Mouse (Mus musculus): ENCODE results near the gene Atp7a.
A peak's percentile ranks its signal among the peaks of the same experiment; 100 is the strongest.
"Not testable (repeated sequence)": the region's sequence is repeated elsewhere in the genome, so short reads cannot be mapped to it uniquely, and the experiment has no call there.

The Atp7a gene

DNA sequence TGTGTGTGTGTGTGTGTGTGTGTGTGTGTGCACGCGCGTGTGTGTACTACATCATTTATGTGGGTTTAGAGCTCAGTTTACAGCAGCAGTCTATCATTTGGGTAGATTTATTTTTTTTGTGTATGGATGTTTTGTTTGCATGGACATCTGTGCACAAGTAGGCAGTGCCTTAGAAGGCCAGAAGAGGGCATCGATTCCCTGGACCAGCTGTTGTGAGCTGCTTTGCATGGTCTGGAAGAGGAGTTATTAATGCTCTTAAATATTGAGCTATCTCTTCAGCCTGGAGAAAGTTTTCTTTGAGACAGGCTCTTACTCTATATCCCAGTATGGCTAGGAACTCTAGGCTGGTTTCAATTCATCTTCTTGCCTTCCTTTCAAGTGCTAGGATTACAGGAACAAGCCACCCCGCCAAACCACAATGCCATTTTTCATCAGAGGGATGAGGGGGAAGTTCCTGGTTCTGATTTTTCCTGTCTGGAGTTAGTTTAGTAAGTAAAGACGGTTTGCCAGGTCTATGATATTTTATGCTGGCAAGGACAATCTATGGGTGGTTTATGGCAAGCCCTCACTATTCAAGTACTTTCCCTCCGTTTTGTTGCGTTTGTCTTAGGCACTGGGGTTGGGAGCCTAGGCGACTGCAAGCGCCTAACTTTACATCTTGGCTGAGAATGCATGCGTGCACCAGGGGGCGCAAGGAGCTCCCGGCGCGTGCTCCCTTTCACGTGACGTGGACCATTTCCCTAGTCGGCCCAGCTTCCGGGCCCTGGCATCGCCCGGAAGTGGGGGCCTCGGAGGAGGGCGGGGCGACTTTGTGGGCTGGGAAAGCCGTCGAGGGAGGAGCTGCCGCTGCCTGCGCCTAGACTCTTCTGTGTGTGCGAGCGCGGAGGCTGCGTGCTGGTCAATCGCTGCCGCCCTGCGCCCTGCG, at the start of gene Atp7a:
Atp7a (plus strand) TSS at position 859 of the 925 bp plus-strand sequence.
- DNase-seq (ENCODE audit: low read depth, low spot score): peak; percentile 95

- DNase-seq (ENCODE audit: low read depth, low spot score): peak; percentile 8
Measured at GRCm38 (mm10) chrX:106001605-106002004, 25.5 kb upstream of the Atp7a start.

DNA sequence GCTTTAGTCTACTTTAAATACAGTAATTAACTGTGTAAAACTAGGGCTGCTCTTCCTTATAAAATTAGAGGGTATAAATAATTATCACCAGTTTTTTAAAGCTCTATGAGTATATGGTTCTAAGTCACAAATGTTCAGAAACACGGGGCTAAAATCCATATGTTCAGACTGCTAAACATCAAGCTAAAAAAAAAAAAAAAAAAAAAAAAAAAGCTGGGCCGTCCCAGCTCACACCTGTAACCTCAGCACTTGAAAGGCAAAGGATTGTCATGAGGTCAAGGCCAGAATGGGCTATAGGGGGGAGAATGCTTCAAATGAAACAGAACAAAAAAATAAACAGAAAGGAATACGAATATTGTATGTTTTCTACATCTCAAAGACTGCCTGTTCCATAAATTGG, 16.3 kb upstream of the Atp7a start:
- DNase-seq (ENCODE audit: low read depth, low spot score): no peak

DNA sequence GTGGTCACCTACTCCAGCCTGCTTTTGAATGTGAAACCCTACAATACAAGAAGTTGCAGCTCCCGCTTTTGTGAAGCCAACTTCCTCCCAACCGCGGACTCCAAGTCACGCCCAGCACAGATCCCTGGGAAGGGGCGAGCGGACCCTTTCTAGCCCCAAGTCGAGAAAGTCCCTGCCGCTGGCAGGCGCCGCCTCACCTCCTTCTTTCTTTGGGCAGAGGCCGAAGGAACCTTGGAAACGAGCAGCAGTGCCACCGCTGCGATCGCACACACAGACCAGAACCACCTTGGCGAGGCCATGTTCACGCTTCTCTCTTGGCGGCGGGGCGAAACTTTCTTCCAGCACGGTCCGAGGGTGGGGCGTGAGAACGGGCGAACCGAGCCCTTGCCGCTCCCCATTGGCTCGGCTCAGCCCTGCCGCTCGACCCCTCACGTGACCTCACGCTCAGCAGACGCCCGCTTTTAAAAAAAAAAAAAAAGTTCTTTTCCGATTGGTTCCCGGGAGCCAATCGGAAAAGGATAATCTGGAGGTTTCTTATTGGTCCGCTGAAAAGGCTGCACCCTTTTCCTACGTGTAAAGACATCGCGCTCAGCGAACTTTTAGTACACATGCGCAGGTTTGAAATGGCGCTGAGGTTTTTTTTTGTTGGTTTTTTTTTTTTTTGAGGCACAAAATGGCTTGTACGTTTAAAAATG, 15.5 kb upstream of the Atp7a start, which contains the start of gene Magt1:
Magt1 (minus strand) TSS at position 442 of the 695 bp plus-strand sequence.
- DNase-seq (ENCODE audit: low read depth, low spot score): peak; percentile 96

- DNase-seq (ENCODE audit: low read depth, low spot score): no peak
Measured at GRCm38 (mm10) chrX:106012559-106012958, 14.5 kb upstream of the Atp7a start.

GRCm38 (mm10) chrX:106013217-106013616, 13.9 kb upstream of the Atp7a start:
- DNase-seq (ENCODE audit: low read depth, low spot score): peak; percentile 59

DNA sequence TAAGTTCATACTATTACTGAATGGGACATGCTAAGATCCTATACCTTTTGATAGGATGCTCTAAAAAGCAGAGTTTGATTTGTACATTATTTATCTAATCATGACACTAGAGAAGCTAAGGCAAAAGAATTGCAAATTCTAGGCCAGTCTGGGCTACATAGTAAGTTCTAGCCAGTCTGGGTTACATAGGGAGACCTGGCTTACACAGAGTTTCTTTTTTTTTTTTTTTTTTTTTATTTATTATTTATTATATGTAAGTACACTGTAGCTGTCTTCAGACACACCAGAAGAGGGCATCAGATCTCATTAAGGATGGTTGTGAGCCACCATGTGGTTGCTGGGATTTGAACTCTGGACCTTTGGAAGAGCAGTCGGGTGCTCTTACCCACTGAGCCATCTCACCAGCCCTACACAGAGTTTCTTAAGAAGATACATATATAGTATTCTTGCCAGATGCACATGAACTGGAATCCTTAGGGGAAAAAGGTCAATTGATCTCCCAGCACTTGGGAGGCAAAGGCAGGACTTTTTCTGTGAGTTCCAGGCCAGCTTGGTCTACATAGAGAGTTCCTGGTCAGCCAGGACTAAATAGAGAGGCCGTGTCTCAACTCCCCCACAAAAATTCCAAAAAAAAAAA, 12.2 kb upstream of the Atp7a start:
- not testable (repeated sequence) for DNase-seq (ENCODE audit: low read depth, low spot score)

DNA sequence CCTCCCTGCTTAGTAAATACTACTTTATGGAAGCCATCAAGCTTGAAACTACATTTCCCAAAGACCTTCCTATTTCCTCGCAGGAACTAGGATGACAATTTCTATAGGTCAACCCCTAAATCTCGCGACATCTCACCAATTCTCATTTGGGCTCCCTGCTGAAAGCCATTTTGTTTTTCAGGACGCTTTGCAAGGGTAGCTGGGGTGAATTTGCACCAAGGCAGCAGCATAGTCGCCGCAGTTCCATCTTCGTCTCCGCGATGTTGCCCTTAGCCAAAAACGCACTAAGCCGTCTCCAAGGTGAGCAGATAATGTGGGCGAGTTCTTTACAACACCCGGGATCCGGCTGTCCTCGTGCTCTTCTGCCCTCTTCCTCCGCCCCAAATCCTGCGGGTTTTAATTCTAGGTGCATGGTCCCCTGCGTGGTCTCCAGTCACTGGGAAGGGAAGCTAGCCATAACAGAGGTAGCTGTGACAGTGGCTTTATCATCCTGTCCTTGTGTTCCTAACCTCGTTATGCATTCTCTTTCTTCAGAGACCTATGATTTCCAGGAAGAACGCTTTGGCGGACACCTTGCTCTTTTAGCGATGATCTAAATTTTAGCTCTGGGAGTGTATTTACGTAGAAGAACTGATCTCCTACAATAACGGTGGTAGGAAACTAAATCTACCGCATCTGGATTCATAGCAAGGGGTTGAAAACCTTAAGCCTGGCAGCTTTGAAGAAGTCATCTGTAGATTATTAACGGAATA, 11.3 kb upstream of the Atp7a start, which contains the start of gene Cox7b:
Cox7b (plus strand) TSS at position 130 of the 752 bp plus-strand sequence.
- peak; percentile 96 for DNase-seq (ENCODE audit: low read depth, low spot score)

DNA sequence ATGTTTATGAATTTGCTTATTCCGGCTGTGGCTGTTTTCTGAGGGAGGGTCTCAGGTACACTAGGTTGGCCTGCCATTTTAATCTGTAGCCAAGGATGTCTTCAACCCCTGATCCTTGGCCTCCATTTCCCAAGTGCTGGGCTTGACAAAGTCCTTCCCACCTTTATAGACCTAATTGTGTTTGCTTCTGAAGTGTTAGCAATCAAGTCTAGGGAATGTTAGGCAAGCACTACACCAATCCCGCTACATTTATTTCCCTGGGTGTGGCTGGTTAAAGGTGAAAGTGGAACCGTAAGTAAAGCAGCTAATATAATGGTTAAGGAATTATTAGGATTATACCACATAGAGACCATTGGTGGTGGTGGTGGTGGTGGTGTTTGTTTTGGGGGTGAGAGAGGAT, 10.0 kb upstream of the Atp7a start:
- DNase-seq (ENCODE audit: low read depth, low spot score): no peak

DNA sequence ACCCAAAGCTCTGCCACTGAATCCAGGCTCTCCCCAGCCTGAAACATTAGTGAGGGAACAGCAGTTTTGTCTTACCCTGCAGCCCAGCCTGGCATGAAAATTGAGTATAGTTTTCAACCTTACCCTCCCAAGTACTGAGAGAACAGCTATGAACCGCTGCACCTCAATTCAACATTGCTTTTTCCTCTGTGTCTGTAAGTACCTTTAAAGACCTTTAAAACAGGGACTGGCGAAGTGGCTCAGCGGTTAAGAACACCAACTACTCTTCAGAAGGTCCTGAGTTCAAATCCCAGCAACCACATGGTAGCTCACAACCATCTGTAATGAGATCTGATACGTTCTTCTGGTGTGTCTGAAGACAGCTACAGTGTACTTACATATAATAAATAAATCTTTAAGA, 9.6 kb upstream of the Atp7a start:
- no peak for DNase-seq (ENCODE audit: low read depth, low spot score)

- no peak for DNase-seq (ENCODE audit: low read depth, low spot score)
Measured at GRCm38 (mm10) chrX:106027343-106027674, 233 bp downstream of the Atp7a start.

GRCm38 (mm10) chrX:106030176-106030575, 3.1 kb downstream of the Atp7a start:
- DNase-seq (ENCODE audit: low read depth, low spot score): no peak

DNA sequence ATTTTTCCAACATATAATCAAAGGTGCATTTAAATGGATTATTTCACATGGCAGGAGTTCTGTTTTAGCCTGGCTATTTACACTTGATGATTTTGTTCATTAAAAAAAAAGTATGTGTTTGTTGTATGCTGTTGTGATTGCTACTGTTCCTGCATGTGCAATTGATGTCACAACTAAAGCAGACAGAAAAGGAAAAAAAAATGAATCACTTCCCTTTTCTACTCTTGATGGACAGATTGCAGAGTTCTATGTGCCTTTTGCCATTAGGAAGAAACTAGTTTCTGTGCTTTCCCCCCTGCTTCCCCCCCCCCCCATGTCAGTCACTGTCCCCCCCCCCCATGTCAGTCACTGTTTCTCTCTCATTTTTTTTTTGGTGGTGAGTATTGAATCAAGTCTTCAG, 4.0 kb downstream of the Atp7a start:
- no peak for DNase-seq (ENCODE audit: low read depth, low spot score)

DNA sequence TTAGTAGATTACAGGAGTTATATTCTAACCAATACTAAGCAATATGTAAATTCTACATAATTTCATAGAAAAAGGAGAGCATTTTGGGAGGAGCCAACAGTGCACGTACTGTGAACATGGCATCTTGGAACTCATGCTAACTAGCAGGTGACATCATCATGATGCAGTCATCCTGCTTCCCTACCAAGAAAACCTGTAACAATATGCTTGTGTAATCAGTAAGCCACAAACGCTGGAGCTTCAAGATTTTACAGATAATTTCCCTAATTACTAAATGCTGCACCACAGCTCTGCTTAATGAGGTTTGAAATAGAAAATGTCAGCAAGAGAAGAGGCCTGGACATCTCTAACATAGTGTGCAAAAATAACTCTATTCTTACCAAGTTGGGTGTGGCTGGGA, 8.7 kb downstream of the Atp7a start:
- no peak for DNase-seq (ENCODE audit: low read depth, low spot score)

DNA sequence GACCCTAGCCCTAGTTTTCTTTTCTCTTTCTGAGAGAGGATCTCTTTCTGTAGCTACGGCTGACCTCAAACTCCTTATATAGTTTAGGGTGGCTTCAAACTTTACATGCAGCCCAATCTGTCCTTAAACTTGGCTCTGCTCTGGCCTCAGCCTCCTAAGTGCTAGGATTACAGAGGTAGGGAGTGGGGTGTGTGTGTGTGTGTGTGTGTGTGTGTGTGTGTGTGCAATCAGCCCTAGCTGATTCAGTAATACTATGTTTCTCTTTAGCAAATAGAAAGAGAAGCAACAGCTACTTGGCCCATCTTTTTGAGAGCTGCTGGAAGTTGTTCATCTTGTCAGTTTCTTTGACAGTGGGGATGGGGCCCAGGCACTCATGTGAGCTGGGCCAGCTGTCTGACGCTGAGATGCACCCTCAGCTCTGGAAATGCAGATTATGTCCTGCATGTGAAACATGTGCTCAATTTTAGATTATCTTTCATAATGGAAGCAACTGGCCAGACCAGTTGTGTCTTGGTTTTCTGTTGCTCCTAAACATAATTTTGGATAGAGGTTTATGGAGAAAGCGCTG, 10.2 kb downstream of the Atp7a start:
- DNase-seq (ENCODE audit: low read depth, low spot score): no peak

GRCm38 (mm10) chrX:106043863-106044617, 17.0 kb downstream of the Atp7a start:
- DNase-seq (ENCODE audit: low read depth, low spot score): peak; percentile 66

DNA sequence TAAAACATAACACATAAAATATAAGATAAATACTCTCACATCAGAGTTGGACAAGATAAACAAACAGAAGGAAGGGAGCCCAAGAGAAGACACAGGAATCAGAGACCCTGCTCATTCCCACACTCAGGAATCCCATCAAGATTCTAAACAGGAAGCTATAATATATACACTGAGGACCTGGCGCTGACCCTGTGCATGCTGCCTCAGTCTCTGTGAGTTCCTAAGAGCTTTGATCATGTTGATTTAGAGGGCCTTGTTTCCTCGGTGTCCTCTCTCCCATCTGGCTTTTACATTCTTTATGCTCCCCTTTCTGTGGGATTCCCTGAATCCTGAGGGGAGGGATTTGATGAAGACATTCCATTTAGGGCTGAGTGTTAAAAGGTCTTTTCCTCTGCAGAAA, 18.4 kb downstream of the Atp7a start:
- DNase-seq (ENCODE audit: low read depth, low spot score): no peak

DNA sequence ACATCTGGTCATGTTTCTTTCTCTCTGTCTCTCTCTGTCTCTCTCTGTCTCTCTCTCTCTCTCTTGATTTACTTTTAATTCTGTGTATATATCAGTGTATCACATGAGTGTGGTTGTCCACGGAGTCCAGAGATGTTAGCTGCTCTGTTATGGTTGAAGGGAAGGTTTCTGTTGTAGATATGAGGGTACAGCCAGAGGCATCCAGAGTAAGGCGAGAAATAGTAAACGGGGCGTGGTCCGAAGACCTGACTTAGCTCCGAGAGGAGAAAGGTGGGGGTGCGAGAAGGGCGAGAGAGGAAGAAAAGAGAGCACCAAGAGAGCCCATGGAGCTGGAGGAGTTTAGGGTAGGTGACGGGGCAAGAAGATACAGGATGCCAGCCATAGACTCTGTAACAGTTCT, 18.9 kb downstream of the Atp7a start:
- DNase-seq (ENCODE audit: low read depth, low spot score): no peak

GRCm38 (mm10) chrX:106048191-106048590, 21.1 kb downstream of the Atp7a start:
- no peak for DNase-seq (ENCODE audit: low read depth, low spot score)

- DNase-seq (ENCODE audit: low read depth, low spot score): not testable (repeated sequence)
Measured at GRCm38 (mm10) chrX:106077858-106078257, 50.8 kb downstream of the Atp7a start.
